Mouse (Mus musculus) forebrain, postnatal 0 days (tissue): Measurements from ENCODE around the gene Pth2. TPM values are rescaled to one million over a fixed set of nuclear protein-coding genes. Genes with fewer than 3 reads are reported as not detected.

ENCODE experiments used
- ATAC-seq: fragments of 200-750 bp; cut with Nextera tagmentation; 2 replicates; pipeline ENCODE4 v1.8.0; 2017; ENCODE audit warnings: mild to moderate bottlenecking, moderate library complexity
- DNase-seq: peaks from one replicate; pipeline ENCODE4 v3.0.0-alpha.2; 2015
- H3K27ac ChIP-seq: fragments of 300-500 bp; sonication (generic); 2 replicates; pipeline ENCODE4 v1.5.1; 2014; ENCODE audit warnings: low read depth, mild to moderate bottlenecking, antibody characterized with exemption, low read length, moderate library complexity, mixed read lengths
- H3K27me3 ChIP-seq: fragments of 300-500 bp; sonication (generic); 2 replicates; pipeline ENCODE4 v1.6.1; 2014; ENCODE audit warnings: mild to moderate bottlenecking, low read length, mixed read lengths; ENCODE audit not compliant: insufficient read depth
- H3K36me3 ChIP-seq: fragments of 300-500 bp; sonication (generic); 2 replicates; pipeline ENCODE4 v1.6.1; 2014; ENCODE audit warnings: mild to moderate bottlenecking, moderate library complexity; ENCODE audit not compliant: insufficient read depth
- H3K4me1 ChIP-seq: fragments of 300-500 bp; sonication (generic); 2 replicates; pipeline ENCODE4 v1.6.1; 2014; ENCODE audit warnings: antibody characterized with exemption; ENCODE audit not compliant: insufficient read depth
- H3K4me2 ChIP-seq: fragments of 300-500 bp; sonication (generic); 2 replicates; pipeline ENCODE4 v1.6.1; 2014; ENCODE audit warnings: low read depth, mild to moderate bottlenecking, moderate library complexity
- H3K4me3 ChIP-seq: fragments of 300-500 bp; sonication (generic); 2 replicates; pipeline ENCODE4 v1.5.1; 2014; ENCODE audit warnings: low read depth, low read length, mixed read lengths
- H3K9ac ChIP-seq: fragments of 300-500 bp; sonication (generic); 2 replicates; pipeline ENCODE4 v1.6.1; 2014; ENCODE audit warnings: mild to moderate bottlenecking
- H3K9me3 ChIP-seq: fragments of 300-500 bp; sonication (generic); 2 replicates; pipeline ENCODE4 v1.6.1; 2016; ENCODE audit warnings: low read length
- CTCF ChIP-seq: sonication (generic); IDR thresholded peaks from 2 replicates; pipeline ENCODE4 v1.5.1; 2016; ENCODE audit warnings: antibody characterized with exemption, control low read depth, low read depth
- WGBS: fragments of 180-500 bp; shearing (Covaris S2); extraction: QIAGEN DNeasy Blood & Tissue Kit; methylation state at CpG from one replicate; pipeline ENCODE4 v1.1.7; 2014; 5-methylcytosine and 5-hydroxymethylcytosine counted together
- polyA plus RNA-seq: library from polyadenylated mRNA; unstranded; fragments of >200 nt; fragmentation: Nextera tagmentation; extraction: Ambion mirVana; gene quantifications from 2 replicates; pipeline ENCODE4 v1.2.1, GENCODE M21; 2015
- total RNA-seq: library from RNA; depleted of rRNA; stranded (reverse); fragments of >200 nt; gene quantifications from 2 replicates; pipeline ENCODE4 v1.2.3, GENCODE M21; 2014

Pth2 gene
- total and polyA plus RNA-seq, 2 experiments from 2014 or later: 0.48 TPM; not detected in 1

DNA sequence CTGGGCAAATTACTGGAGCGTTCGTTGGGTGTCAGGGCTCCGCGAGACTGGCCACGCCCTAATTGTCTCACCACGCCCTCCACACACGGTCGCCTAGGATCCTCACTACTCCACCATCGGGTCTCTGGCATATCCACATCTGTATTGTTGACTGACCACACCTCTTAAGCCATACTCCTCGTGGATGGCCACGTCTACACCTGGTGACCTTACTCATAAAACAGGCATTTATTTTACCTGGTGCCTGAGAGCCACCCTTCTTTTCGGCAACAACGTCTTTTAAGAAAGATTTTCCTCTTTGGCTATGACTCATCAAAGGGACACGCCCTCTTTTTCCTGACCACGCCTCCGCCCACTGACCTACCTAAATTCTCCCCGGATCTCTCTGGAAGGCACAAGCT is 31.1 kb downstream of the Pth2 start, which contains the start of gene Dkkl1:
Gene Dkkl1, minus strand, starts transcription at position 297 of the 401 bp plus-strand sequence.
- Histone ChIP-seq H3K4me2 (peak within 1 kb of the TSS; percentile 23; the same call in 1 of the 2 replicates), H3K4me1 (peaks cover 13% of the 10 kb centered on the region), H3K9ac (no peak within 1 kb of the TSS), H3K27me3 (peaks cover 8% of the 10 kb centered on the region), H3K9me3 (no peaks in the 10 kb centered on the region), H3K36me3 (no peaks in the 10 kb centered on the region), H3K27ac (no peak within 1 kb of the TSS), H3K4me3 (0 out of 2 replicates have a peak within 1 kb of the TSS, but pooled peaks have one; percentile 7)
- no peak for TF ChIP-seq CTCF
- DNase-seq (no peak), ATAC-seq (no peak)
- 8% methylated on average over 17 of the region's 17 CpGs for whole genome bisulfite sequencing

DNA sequence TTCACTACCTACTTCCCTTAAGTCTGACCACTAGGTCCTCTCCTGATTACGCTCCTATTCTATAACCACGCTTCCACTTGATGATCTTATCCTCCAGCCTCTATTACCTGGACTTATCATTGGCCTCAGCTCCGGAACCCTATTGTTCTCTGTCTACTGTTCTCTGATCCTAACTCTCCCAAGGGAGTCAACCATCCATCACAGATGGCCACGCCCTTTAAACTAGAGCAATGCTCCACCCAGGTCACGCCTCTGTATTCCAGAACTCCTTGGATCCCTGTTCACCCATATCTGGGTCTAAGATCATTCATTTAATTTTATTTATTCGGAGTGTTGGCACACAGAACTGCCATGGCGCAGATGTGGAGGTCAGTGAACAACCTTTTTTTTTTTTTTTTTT is 31.6 kb downstream of the Pth2 start:
- no peak for ATAC-seq
- no peak for DNase-seq
- H3K4me2 ChIP-seq: no peak overlapping the region
- WGBS: 79% methylated on average over 7 of the region's 7 CpGs
- H3K9me3 ChIP-seq: no peaks in the 10 kb centered on the region
- TF ChIP-seq CTCF: no peak
- no peaks in the 10 kb centered on the region for H3K36me3 ChIP-seq
- peaks cover 8% of the 10 kb centered on the region for H3K27me3 ChIP-seq
- no peak overlapping the region for H3K4me3 ChIP-seq
- H3K27ac ChIP-seq: no peak overlapping the region
- no peak overlapping the region for H3K9ac ChIP-seq
- H3K4me1 ChIP-seq: peaks cover 14% of the 10 kb centered on the region

- 67% methylated on average over 5 of the region's 5 CpGs for WGBS
- Histone ChIP-seq H3K4me3 (no peak overlapping the region), H3K4me2 (no peak overlapping the region), H3K27ac (0 out of 2 replicates have a peak overlapping the region, but pooled peaks have one; percentile 40), H3K9ac (no peak overlapping the region), H3K9me3 (no peaks in the 10 kb centered on the region), H3K36me3 (no peaks in the 10 kb centered on the region), H3K27me3 (peaks cover 8% of the 10 kb centered on the region), H3K4me1 (peaks cover 14% of the 10 kb centered on the region)
- no peak for DNase-seq
- no peak for TF ChIP-seq CTCF
- no peak for ATAC-seq
Measured at GRCm38 (mm10) chr7:45213708-45214107, 32.9 kb downstream of the Pth2 start.

- peak; percentile 49 for ATAC-seq
- WGBS: 3% methylated on average over 50 of the region's 55 CpGs
- H3K9ac ChIP-seq: peak within 1 kb of the TSS; percentile 56
Measured at GRCm38 (mm10) chr7:45215673-45216441, 35.1 kb downstream of the Pth2 start, which contains the start of gene Tead2. Tead2 (plus strand) TSS chr7:45215753.

GRCm38 (mm10) chr7:45216442-45217183 is 35.8 kb downstream of the Pth2 start:
- H3K27me3 ChIP-seq: 0 out of 2 replicates have a peak, but pooled peaks cover 4% of the 10 kb centered on the region
- peak overlapping the region; percentile 56 for H3K9ac ChIP-seq
- H3K27ac ChIP-seq: peak overlapping the region; percentile 62
- H3K9me3 ChIP-seq: no peaks in the 10 kb centered on the region
- peak overlapping the region; percentile 34 for H3K4me3 ChIP-seq
- H3K4me2 ChIP-seq: peak overlapping the region; percentile 85
- ATAC-seq (peak; percentile 66), DNase-seq (peak; percentile 78)
- whole genome bisulfite sequencing: 2% methylated on average over 13 of the region's 13 CpGs
- no peaks in the 10 kb centered on the region for H3K36me3 ChIP-seq
- peaks cover 14% of the 10 kb centered on the region for H3K4me1 ChIP-seq
- no peak for TF ChIP-seq CTCF

More at GRCm38 (mm10) chr7:45215673-45216441, 35.1 kb downstream of the Pth2 start, which contains the start of gene Tead2:
- H3K27ac ChIP-seq: peak within 1 kb of the TSS; percentile 50; the same call in 1 of the 2 replicates
- 0 out of 2 replicates have a peak, but pooled peaks cover 6% of the 10 kb centered on the region for H3K27me3 ChIP-seq
- no peaks in the 10 kb centered on the region for H3K36me3 ChIP-seq
- H3K4me2 ChIP-seq: peak within 1 kb of the TSS; percentile 85
- no peak for DNase-seq
- H3K4me1 ChIP-seq: peaks cover 14% of the 10 kb centered on the region
- H3K9me3 ChIP-seq: no peaks in the 10 kb centered on the region
- peak within 1 kb of the TSS; percentile 34 for H3K4me3 ChIP-seq
- TF ChIP-seq CTCF: no peak

DNA sequence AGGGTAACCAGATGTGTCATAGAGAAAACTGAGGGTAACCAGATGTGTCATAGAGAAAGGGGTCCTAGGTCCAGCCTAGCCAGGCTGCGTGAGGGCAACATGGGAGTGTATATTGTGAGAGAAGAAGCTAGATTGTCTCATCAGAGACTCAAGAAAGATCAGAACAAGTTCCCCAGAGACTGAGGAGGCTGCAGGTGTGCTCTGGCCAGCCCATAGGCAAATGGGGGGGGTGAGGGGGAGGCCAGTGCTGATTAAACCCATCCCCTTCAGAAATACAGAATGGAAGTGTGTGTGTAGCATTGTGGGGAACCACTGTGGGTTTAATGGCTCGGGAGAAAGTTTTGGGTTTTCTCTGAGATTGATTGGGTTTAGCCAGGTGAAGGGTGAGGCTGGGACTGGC is 40.9 kb downstream of the Pth2 start:
- no peaks in the 10 kb centered on the region for H3K36me3 ChIP-seq
- WGBS: 93% methylated on average over 2 of the region's 2 CpGs

More for the DNA sequence above, 40.9 kb downstream of the Pth2 start:
- no peak overlapping the region for H3K4me2 ChIP-seq
- no peak overlapping the region for H3K4me3 ChIP-seq
- H3K4me1 ChIP-seq: peaks cover 3% of the 10 kb centered on the region; the same call in 1 of the 2 replicates
- no peaks in the 10 kb centered on the region for H3K9me3 ChIP-seq
- no peak overlapping the region for H3K27ac ChIP-seq
- ATAC-seq (no peak), DNase-seq (no peak)
- TF ChIP-seq CTCF: no peak
- H3K9ac ChIP-seq: no peak overlapping the region
- H3K27me3 ChIP-seq: no peaks in the 10 kb centered on the region
